Mouse (Mus musculus) left cerebral cortex, adult 9 months (tissue): ENCODE data around the gene Trpt1.

Source experiments
- DNase-seq, 2 experiments: peaks; one replicate each; pipeline ENCODE4 v3.0.0; 2022; ENCODE audit warnings: low spot score in 2 of 2

Trpt1 gene

GRCm38 (mm10) chr19:6996006-6996405 is at the start of gene Trpt1, which contains the start of gene Nudt22:
Gene Trpt1, plus strand, starts transcription at chr19:6996131.
Gene Nudt22, minus strand, starts transcription at chr19:6996117.
- DNase-seq, result peak in 1 of 2 experiments; percentile 86

GRCm38 (mm10) chr19:6947742-6948141 is 48.2 kb upstream of the Trpt1 start:
- no peak for DNase-seq

GRCm38 (mm10) chr19:6948186-6948585 is 47.7 kb upstream of the Trpt1 start:
- no peak for DNase-seq

GRCm38 (mm10) chr19:6949532-6949931 is 46.4 kb upstream of the Trpt1 start:
- no peak for DNase-seq

GRCm38 (mm10) chr19:6949951-6950350 is 46.0 kb upstream of the Trpt1 start:
- DNase-seq, result no peak

GRCm38 (mm10) chr19:6950613-6951153 is 45.2 kb upstream of the Trpt1 start:
- DNase-seq, result peak in 1 of 2 experiments; percentile 69

- DNase-seq, result peak; percentile 91 to 96
These were observed 44.5 kb upstream of the Trpt1 start for GRCm38 (mm10) chr19:6951381-6951968.

- DNase-seq, result peak in 1 of 2 experiments; percentile 72
These were observed 43.8 kb upstream of the Trpt1 start for GRCm38 (mm10) chr19:6951994-6952711.

GRCm38 (mm10) chr19:6952712-6953037 is 43.3 kb upstream of the Trpt1 start:
- DNase-seq, result no peak

- no peak for DNase-seq
These were observed 41.9 kb upstream of the Trpt1 start for GRCm38 (mm10) chr19:6954046-6954445.

GRCm38 (mm10) chr19:6955424-6955823 is 40.5 kb upstream of the Trpt1 start:
- DNase-seq, result no peak

GRCm38 (mm10) chr19:6956461-6956860 is 39.5 kb upstream of the Trpt1 start:
- DNase-seq, result no peak

GRCm38 (mm10) chr19:6968491-6969271 is 27.2 kb upstream of the Trpt1 start:
- DNase-seq, result no peak

GRCm38 (mm10) chr19:6969291-6969664 is 26.7 kb upstream of the Trpt1 start:
- no peak for DNase-seq

- DNase-seq, result no peak
These were observed 26.1 kb upstream of the Trpt1 start for GRCm38 (mm10) chr19:6969665-6970381.

GRCm38 (mm10) chr19:6970460-6971085 is 25.4 kb upstream of the Trpt1 start:
- DNase-seq, result no peak

GRCm38 (mm10) chr19:6971644-6972043 is 24.3 kb upstream of the Trpt1 start:
- DNase-seq, result no peak

- no peak for DNase-seq
These were observed 23.5 kb upstream of the Trpt1 start for GRCm38 (mm10) chr19:6972247-6972917.

- DNase-seq, result no peak
These were observed 22.2 kb upstream of the Trpt1 start for GRCm38 (mm10) chr19:6973581-6974190.
